24 mouse cellular contexts compared by ENCODE assay signal in genomic region chr6:103610656-103611055, GRCm38 (mm10).
"Had no signal": no experiment of that assay in that cellular context is flagged by ENCODE, and none has a peak within 500 bp of the region (broad histone marks: within the 10 kb centered on the region; RNA-seq: fewer than 3 reads in every experiment).

No protein-coding gene starts in this region.

- H3K27me3 ChIP-seq: heart, embryonic 12.5 days; hindbrain, embryonic 13.5 days; intestine, embryonic 15.5 days; limb, embryonic 12.5 days had no signal

- DNase-seq: gastrocnemius, adult 2 months; gastrocnemius, postnatal 10 days; gastrocnemius, postnatal 25 days; heart, adult 18-20 months; heart, postnatal 10 days; heart, postnatal 4 days; kidney, adult 18-20 months; kidney, adult 8-10 months; kidney, postnatal 10 days; kidney, postnatal 25 days; kidney, postnatal 4 days; liver had no signal

- ATAC-seq: hindbrain, embryonic 16.5 days; inflammation-experienced regulatory T-cells, adult 6 months; intestine, embryonic 15.5 days; intestine, postnatal 0 days had no signal

- H3K4me1 ChIP-seq: heart, embryonic 10.5 days; heart, embryonic 12.5 days; intestine, embryonic 15.5 days had no signal

- H3K27ac ChIP-seq: gastrocnemius, adult 2 months; heart, embryonic 10.5 days; hindbrain, embryonic 13.5 days; intestine, embryonic 15.5 days; layer of hippocampus, adult 2 months; left cerebral cortex, adult 2 months; limb, embryonic 10.5 days; limb, embryonic 12.5 days had no signal

- H3K4me3 ChIP-seq: gastrocnemius, adult 2 months; heart, embryonic 10.5 days; heart, embryonic 12.5 days; hindbrain, embryonic 13.5 days; intestine, embryonic 15.5 days; layer of hippocampus, adult 2 months; left cerebral cortex, adult 2 months; limb, embryonic 10.5 days; limb, embryonic 12.5 days had no signal

- H3K9me3 ChIP-seq: heart, embryonic 10.5 days; heart, embryonic 12.5 days; hindbrain, embryonic 13.5 days; intestine, embryonic 15.5 days; limb, embryonic 10.5 days; limb, embryonic 12.5 days had no signal

- H3K9ac ChIP-seq: heart, embryonic 12.5 days; hindbrain, embryonic 13.5 days; intestine, embryonic 15.5 days; limb, embryonic 12.5 days had no signal

- H3K4me2 ChIP-seq: heart, embryonic 12.5 days; hindbrain, embryonic 13.5 days; intestine, embryonic 15.5 days; limb, embryonic 12.5 days; liver, embryonic 11.5 days had no signal

- H3K36me3 ChIP-seq: heart, embryonic 10.5 days; heart, embryonic 12.5 days; hindbrain, embryonic 13.5 days; intestine, embryonic 15.5 days; limb, embryonic 10.5 days; limb, embryonic 12.5 days had no signal
